Mouse (Mus musculus) stomach, adult 2 months (tissue): Measurements from ENCODE around the gene Mga. TPM values are rescaled to one million over a fixed set of nuclear protein-coding genes. Genes with fewer than 3 reads are reported as not detected.

Source experiments
- polyA plus RNA-seq: library from polyadenylated mRNA; depleted of rRNA; stranded (reverse); fragments of >200 nt; gene quantifications from 2 replicates; pipeline ENCODE4 v1.2.3, GENCODE M21; 2012; rRNA removed

The Mga gene
- 1.4 and 3.3 TPM in 2 replicates for polyA plus RNA-seq

DNA sequence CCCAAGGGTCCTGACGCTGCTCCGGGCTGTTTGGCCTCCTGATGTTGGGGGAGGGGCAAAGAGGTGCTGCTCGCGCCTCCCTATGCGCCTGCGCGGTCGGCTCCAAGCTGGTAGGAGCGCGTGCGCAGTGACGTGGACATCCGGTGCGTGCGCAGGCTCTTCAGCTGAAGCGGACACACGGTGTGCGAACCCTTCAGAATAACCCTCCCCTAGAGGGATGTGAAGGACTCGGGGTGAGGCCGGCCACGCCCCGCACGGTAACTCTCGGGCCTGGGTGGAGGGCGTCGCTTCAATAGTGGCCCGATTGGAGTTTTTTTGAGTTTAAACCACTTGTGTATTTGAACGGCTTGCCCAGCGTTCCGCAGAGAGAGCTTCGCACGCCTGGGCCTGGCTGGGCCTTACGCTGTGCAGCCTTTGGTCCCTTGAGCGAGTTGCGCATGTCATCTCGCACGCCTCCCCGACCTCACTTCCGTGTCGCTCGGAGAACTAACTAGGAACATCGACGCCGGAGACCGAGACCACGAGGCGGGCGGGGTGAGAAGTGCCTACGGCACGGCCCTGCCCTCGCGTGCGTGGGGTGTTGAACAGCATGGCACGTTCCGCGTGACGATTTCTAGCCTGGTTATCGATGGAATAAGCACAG, at the start of gene Mga:
TSS of gene Mga (plus strand) at position 139 of the 643 bp plus-strand sequence.

GRCm38 (mm10) chr2:119972537-119972879, 75.5 kb downstream of the Mga start, which contains the start of gene Mapkbp1:
Mapkbp1 (plus strand) TSS chr2:119972699.

Other genes starting within 250 kb of the Mga start
- 0.22 and 0.49 TPM in 2 replicates for gene Ndufaf1, start 234.4 kb upstream of the Mga start, polyA plus RNA-seq
- gene Rtf1, start 222.2 kb upstream of the Mga start, polyA plus RNA-seq, result 3.2 and 3.7 TPM in 2 replicates
- gene Itpka, start 154.9 kb upstream of the Mga start, polyA plus RNA-seq, result 10.1 and 12.8 TPM in 2 replicates
- 7.0 and 8.8 TPM in 2 replicates for gene Ltk, start 136.8 kb upstream of the Mga start, polyA plus RNA-seq
- 14.0 and 14.1 TPM in 2 replicates for gene Rpap1, start 109.7 kb upstream of the Mga start, polyA plus RNA-seq
- gene Tyro3, start 99.5 kb upstream of the Mga start, polyA plus RNA-seq, result 18.0 and 21.9 TPM in 2 replicates
- gene Mapkbp1, start 75.5 kb downstream of the Mga start, polyA plus RNA-seq, result 3.8 and 4.6 TPM in 2 replicates
- gene Jmjd7, start 130.3 kb downstream of the Mga start, polyA plus RNA-seq, result 6.9 and 9.7 TPM in 2 replicates
- 2.3 and 5.4 TPM in 2 replicates for gene Gm28042, start 130.3 kb downstream of the Mga start, polyA plus RNA-seq
- 22.4 and 28.4 TPM in 2 replicates for gene Pla2g4b, start 136.2 kb downstream of the Mga start, polyA plus RNA-seq